Mouse (Mus musculus) thymus, adult 2 months (tissue): Measurements from ENCODE around the gene Macrod1. TPM values are rescaled to one million over a fixed set of nuclear protein-coding genes. Genes with fewer than 3 reads are reported as not detected.

Experiments used
- DNase-seq: peaks from one replicate; pipeline ENCODE4 v3.0.0; 2021
- H3K27ac ChIP-seq: fragments of 200-500 bp; 2 replicates; pipeline ENCODE4 v1.5.1; 2012; ENCODE audit warnings: low read length, control low read depth; ENCODE audit not compliant: control insufficient read depth, insufficient read depth
- H3K27me3 ChIP-seq: fragments of 200-500 bp; 2 replicates; pipeline ENCODE4 v1.6.1; 2012; ENCODE audit warnings: mild to moderate bottlenecking, low read length, moderate library complexity, mixed read lengths; ENCODE audit not compliant: control insufficient read depth, insufficient read depth
- H3K36me3 ChIP-seq: fragments of 200-500 bp; 2 replicates; pipeline ENCODE4 v1.6.1; 2012; ENCODE audit warnings: mild to moderate bottlenecking, low read length, moderate library complexity; ENCODE audit not compliant: control insufficient read depth, insufficient read depth
- H3K4me1 ChIP-seq: fragments of 200-500 bp; replicated peaks from 2 replicates; pipeline ENCODE4 v1.6.1; 2012; ENCODE audit warnings: low read length; ENCODE audit not compliant: control insufficient read depth, insufficient read depth
- H3K4me3 ChIP-seq: fragments of 200-500 bp; 2 replicates; pipeline ENCODE4 v1.5.1; 2012; ENCODE audit warnings: mild to moderate bottlenecking, low read length, control low read depth, moderate library complexity; ENCODE audit not compliant: control insufficient read depth, insufficient read depth
- CTCF ChIP-seq: fragments of 200-500 bp; IDR thresholded peaks from 2 replicates; pipeline ENCODE4 v1.5.1; 2012; ENCODE audit warnings: mild to moderate bottlenecking, control low read depth, low read length, moderate library complexity, borderline replicate concordance; ENCODE audit not compliant: control insufficient read depth, poor library complexity, insufficient read depth; ENCODE audit errors: extremely low read depth
- POLR2A ChIP-seq: fragments of 200-500 bp; IDR thresholded peaks from 2 replicates; pipeline ENCODE4 v1.6.1; 2012; ENCODE audit warnings: mild to moderate bottlenecking, low read length, control low read depth, moderate library complexity; ENCODE audit not compliant: control insufficient read depth, poor library complexity, insufficient read depth; ENCODE audit errors: extremely low read depth
- WGBS: fragments of 180-500 bp; shearing (Covaris S2); methylation state at CpG from one replicate; pipeline ENCODE4 v1.1.7; 2018; 5-methylcytosine and 5-hydroxymethylcytosine counted together
- polyA plus RNA-seq: library from polyadenylated mRNA; depleted of rRNA; stranded (reverse); fragments of >200 nt; gene quantifications from 2 replicates; pipeline ENCODE4 v1.2.3, GENCODE M21; 2012; rRNA removed

Macrod1 gene
- polyA plus RNA-seq, 1 experiment: 49.3 TPM

DNA sequence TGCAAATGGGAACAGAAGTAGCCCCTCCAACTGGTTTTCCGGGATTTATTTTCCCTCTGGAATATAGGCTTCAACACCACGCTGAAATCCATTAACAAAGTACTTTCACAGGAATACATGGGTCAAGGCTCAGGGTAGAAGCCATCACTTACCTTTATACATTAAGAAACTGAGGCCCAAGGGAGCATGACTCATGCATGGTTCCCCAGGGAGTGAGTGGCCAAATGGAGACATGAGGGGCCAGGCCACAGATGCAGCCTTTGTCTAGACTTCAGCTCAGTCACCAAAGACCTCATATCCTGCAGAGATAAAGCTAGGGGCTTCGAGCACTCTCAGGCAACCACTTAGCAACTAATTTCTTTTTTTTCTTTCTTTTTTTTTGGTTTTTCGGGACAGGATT lies 180.1 kb downstream of the Macrod1 start:
- H3K27me3 ChIP-seq: no peaks in the 10 kb centered on the region
- H3K4me1 ChIP-seq: peaks cover 8% of the 10 kb centered on the region
- H3K4me3 ChIP-seq: no peak overlapping the region
- no peak for DNase-seq
- WGBS: 92% methylated on average over 4 of the region's 4 CpGs
- no peak overlapping the region for H3K27ac ChIP-seq
- peaks cover 13% of the 10 kb centered on the region for H3K36me3 ChIP-seq
- TF ChIP-seq POLR2A: no peak
- no peak for TF ChIP-seq CTCF

- peaks cover 8% of the 10 kb centered on the region for H3K4me1 ChIP-seq
- no peaks in the 10 kb centered on the region for H3K27me3 ChIP-seq
- no peaks in the 10 kb centered on the region for H3K36me3 ChIP-seq
- no peak overlapping the region for H3K4me3 ChIP-seq
- no peak for TF ChIP-seq POLR2A
- no peak for DNase-seq
- 88% methylated on average over 3 of the region's 3 CpGs for WGBS
- H3K27ac ChIP-seq: no peak overlapping the region
Observed at GRCm38 (mm10) chr19:7239574-7239973, 183.0 kb downstream of the Macrod1 start.

DNA sequence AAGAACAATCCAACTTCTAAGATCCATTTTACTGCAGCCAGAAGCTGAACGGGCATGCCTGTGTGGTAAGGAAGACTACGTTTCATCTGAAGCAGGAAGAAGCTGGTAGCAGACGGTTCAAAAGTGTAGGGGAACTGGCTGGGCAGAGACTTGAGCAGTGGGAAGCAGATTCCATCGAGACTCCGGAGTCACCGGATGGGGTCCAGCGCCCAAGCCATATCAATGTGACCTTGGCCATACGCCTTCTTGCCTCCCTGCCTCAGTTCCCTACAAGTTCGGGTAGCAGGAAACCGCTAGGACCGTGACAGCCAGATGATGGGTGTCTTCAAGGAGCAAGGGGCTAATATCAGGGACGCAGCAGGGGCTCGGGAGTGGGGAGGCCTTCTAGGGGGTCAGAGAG lies 183.7 kb downstream of the Macrod1 start:
- 2% methylated on average over 13 of the region's 13 CpGs for WGBS
- Histone ChIP-seq H3K27ac (peak overlapping the region; percentile 13; the same call in 1 of the 2 replicates), H3K27me3 (no peaks in the 10 kb centered on the region), H3K36me3 (no peaks in the 10 kb centered on the region), H3K4me1 (peaks cover 8% of the 10 kb centered on the region), H3K4me3 (peak overlapping the region; percentile 75)
- no peak for DNase-seq
- TF ChIP-seq CTCF (no peak), POLR2A (no peak)

DNA sequence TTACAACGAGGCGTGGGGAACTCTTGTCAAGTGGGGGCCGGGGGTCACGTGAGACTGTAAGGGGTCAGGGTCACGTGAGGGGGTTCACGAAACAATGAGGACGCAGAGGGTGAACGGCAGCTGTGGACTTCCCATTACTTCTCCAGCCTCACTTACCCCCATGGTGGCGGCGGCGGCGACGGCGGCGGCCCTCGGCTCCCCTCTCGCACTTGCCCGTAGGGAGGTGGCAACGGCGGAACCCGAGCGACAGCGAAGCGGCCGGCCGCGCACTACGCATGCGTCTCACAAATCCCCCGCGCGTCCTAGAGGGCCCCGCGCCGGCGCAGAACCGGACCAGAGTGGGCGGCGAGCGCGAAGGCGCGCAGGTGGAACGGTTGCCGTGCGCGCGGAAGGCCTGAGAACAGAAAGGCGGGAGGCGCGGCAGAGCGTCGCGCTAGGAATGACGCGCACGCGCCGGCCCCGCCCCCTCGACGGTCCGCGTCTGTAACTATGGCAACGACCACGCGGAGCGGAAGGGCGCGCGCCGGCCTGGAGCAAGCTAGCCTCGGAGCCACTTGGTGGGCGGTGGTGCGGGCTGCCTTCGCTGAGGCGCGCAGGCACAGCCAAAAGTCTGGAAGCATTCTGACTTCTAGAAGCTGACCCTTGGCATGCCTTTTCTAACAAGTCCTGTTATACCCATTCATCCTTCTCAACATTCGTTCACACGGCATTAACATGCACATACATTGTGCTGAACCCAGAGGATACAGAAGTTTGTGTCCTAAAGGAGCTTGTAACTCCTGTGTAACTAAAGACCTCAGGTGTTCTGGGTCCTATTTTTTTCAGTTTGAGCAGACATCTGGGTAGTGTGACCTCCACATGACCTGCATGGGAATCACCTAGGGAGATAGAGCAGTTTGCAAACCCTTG lies 184.4 kb downstream of the Macrod1 start, which contains the start of gene Naa40:
TSS of gene Naa40 (minus strand) at position 402 of the 909 bp plus-strand sequence.
- H3K27ac ChIP-seq: peak within 1 kb of the TSS; percentile 13
- H3K4me1 ChIP-seq: peaks cover 8% of the 10 kb centered on the region
- H3K4me3 ChIP-seq: peak within 1 kb of the TSS; percentile 75
- DNase-seq: peak; percentile 91
- under 1% methylated on average over 80 of the region's 80 CpGs for WGBS
- no peaks in the 10 kb centered on the region for H3K27me3 ChIP-seq
- TF ChIP-seq CTCF (peak; percentile 40; the same call in 1 of the 2 replicates), POLR2A (peak; percentile 72)
- H3K36me3 ChIP-seq: no peaks in the 10 kb centered on the region

GRCm38 (mm10) chr19:7246021-7246420 lies 189.4 kb downstream of the Macrod1 start:
- DNase-seq: no peak
- 86% methylated on average over 3 of the region's 3 CpGs for WGBS
- TF ChIP-seq POLR2A: no peak
- TF ChIP-seq CTCF: no peak
- Histone ChIP-seq H3K4me3 (no peak overlapping the region), H3K27me3 (no peaks in the 10 kb centered on the region), H3K27ac (no peak overlapping the region), H3K4me1 (no peaks in the 10 kb centered on the region; the same call in 1 of the 2 replicates), H3K36me3 (no peaks in the 10 kb centered on the region)

Other genes with a start within 250 kb of the Macrod1 start
- 29.5 and 30.6 TPM in 2 replicates for gene Rps6ka4, start 216.2 kb upstream of the Macrod1 start, polyA plus RNA-seq
- gene Ccdc88b, start 198.6 kb upstream of the Macrod1 start, polyA plus RNA-seq: 225 and 234 TPM in 2 replicates
- 183 and 203 TPM in 2 replicates for gene Trmt112, start 147.1 kb upstream of the Macrod1 start, polyA plus RNA-seq
- 99.4 and 133 TPM in 2 replicates for gene Prdx5, start 146.7 kb upstream of the Macrod1 start, polyA plus RNA-seq
- gene Esrra, start 135.0 kb upstream of the Macrod1 start, polyA plus RNA-seq: 67.9 and 77.4 TPM in 2 replicates
- 3.7 and 5.2 TPM in 2 replicates for gene Catsperz, start 131.4 kb upstream of the Macrod1 start, polyA plus RNA-seq
- 1.5 and 1.8 TPM in 2 replicates for gene Kcnk4, start 122.3 kb upstream of the Macrod1 start, polyA plus RNA-seq
- 59.1 and 65.6 TPM in 2 replicates for gene Bad, start 114.9 kb upstream of the Macrod1 start, polyA plus RNA-seq
- 66.8 and 86.6 TPM in 2 replicates for gene Gpr137, start 114.3 kb upstream of the Macrod1 start, polyA plus RNA-seq
- 337 and 340 TPM in 2 replicates for gene Ppp1r14b, start 81.8 kb upstream of the Macrod1 start, polyA plus RNA-seq
- 27.2 and 35.5 TPM in 2 replicates for gene Plcb3, start 80.3 kb upstream of the Macrod1 start, polyA plus RNA-seq
- 33.2 and 39.4 TPM in 2 replicates for gene Fkbp2, start 76.3 kb upstream of the Macrod1 start, polyA plus RNA-seq
- gene Vegfb, start 69.2 kb upstream of the Macrod1 start, polyA plus RNA-seq: 38.4 and 38.8 TPM in 2 replicates
- gene Dnajc4, start 64.2 kb upstream of the Macrod1 start, polyA plus RNA-seq: 28.0 and 31.6 TPM in 2 replicates
- gene Nudt22, start 60.7 kb upstream of the Macrod1 start, polyA plus RNA-seq: 43.0 and 46.5 TPM in 2 replicates
- gene Trpt1, start 60.7 kb upstream of the Macrod1 start, polyA plus RNA-seq: 8.4 and 9.9 TPM in 2 replicates
- 345 and 352 TPM in 2 replicates for gene Fermt3, start 37.3 kb upstream of the Macrod1 start, polyA plus RNA-seq
- 87.4 and 89.5 TPM in 2 replicates for gene Stip1, start 16.8 kb upstream of the Macrod1 start, polyA plus RNA-seq
- 0.59 and 0.64 TPM in 2 replicates for gene Flrt1, start 48.9 kb downstream of the Macrod1 start, polyA plus RNA-seq
- 176 and 191 TPM in 2 replicates for gene Otub1, start 149.5 kb downstream of the Macrod1 start, polyA plus RNA-seq
- gene Cox8a, start 160.8 kb downstream of the Macrod1 start, polyA plus RNA-seq: 1,690 and 1,818 TPM in 2 replicates
- 55.9 and 71.6 TPM in 2 replicates for gene Naa40, start 184.4 kb downstream of the Macrod1 start, polyA plus RNA-seq
- 31.2 and 42.8 TPM in 2 replicates for gene Rcor2, start 210.5 kb downstream of the Macrod1 start, polyA plus RNA-seq